Mouse (Mus musculus): ENCODE measurements around the gene Agbl5.

DNA sequence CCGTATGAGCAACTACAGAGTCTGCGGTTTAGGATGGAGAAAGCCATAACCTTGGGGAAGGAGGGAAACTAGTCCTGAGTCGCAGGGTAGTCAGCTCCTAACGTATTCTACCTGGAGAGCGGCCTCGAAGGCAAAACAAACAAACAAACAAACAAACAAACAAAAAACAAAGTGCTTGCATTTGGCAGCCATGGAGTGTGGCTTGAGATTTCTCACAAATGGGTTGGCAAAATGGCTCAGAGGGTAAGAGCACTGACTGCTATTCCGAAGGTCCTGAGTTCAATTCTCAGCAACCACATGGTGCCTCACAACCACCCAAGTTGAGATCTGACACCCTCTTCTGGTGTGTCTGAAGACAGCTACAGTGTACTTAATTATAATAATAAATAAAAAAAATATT is 21.4 kb downstream of the Agbl5 start:
- no peak for TF ChIP-seq CTCF (IDR thresholded peaks at IDR 0.05; ENCODE audit: low read depth, low read length)
- TF ChIP-seq POLR2A (IDR thresholded peaks at IDR 0.05; ENCODE audit: borderline replicate concordance, low read depth, low read length), result no peak
